Mouse (Mus musculus) myocyte (in vitro differentiated cells): ENCODE data around the gene Mrap.

ENCODE experiments used
- CEBPB ChIP-seq: IDR thresholded peaks from 2 replicates; pipeline ENCODE4 v1.6.1; 2011; ENCODE audit warnings: mild to moderate bottlenecking, moderate library complexity; ENCODE audit not compliant: poor library complexity, insufficient read depth, severe bottlenecking
- E2F4 ChIP-seq: IDR thresholded peaks from one replicate; pipeline ENCODE4 v1.6.1; 2011; ENCODE audit warnings: mild to moderate bottlenecking, control low read depth, moderate library complexity; ENCODE audit not compliant: insufficient read depth
- MAX ChIP-seq: IDR thresholded peaks from one replicate; pipeline ENCODE4 v1.6.1; 2011; ENCODE audit warnings: low read depth, mild to moderate bottlenecking, control low read depth
- MYOG ChIP-seq, 3 experiments: IDR thresholded peaks; one replicate each; pipeline ENCODE4 v1.6.1; 2011; ENCODE audit warnings: control low read depth in 2 of 3, low read depth in 2 of 3, mild to moderate bottlenecking in 2 of 3; ENCODE audit not compliant: insufficient read length in 2 of 3, control insufficient read depth in 1 of 3, insufficient read depth in 1 of 3
- POLR2A ChIP-seq: IDR thresholded peaks from one replicate; pipeline ENCODE4 v1.6.1; 2011; ENCODE audit warnings: low read depth, mild to moderate bottlenecking, control low read depth, moderate library complexity; ENCODE audit not compliant: insufficient read length
- POLR2AphosphoS2 ChIP-seq: IDR thresholded peaks from one replicate; pipeline ENCODE4 v1.6.1; 2011; ENCODE audit warnings: low read depth, control low read depth; ENCODE audit not compliant: insufficient read length
- REST ChIP-seq: IDR thresholded peaks from one replicate; pipeline ENCODE4 v1.6.1; 2011; ENCODE audit warnings: mild to moderate bottlenecking, control low read depth, moderate library complexity; ENCODE audit not compliant: insufficient read depth, insufficient read length
- SRF ChIP-seq: IDR thresholded peaks from one replicate; pipeline ENCODE4 v1.6.1; 2011; ENCODE audit warnings: low read depth; ENCODE audit not compliant: control insufficient read depth, insufficient read length
- TCF12 ChIP-seq: IDR thresholded peaks from one replicate; pipeline ENCODE4 v1.6.1; 2011; ENCODE audit warnings: mild to moderate bottlenecking, control low read depth; ENCODE audit not compliant: poor library complexity, insufficient read depth, severe bottlenecking
- TCF3 ChIP-seq: IDR thresholded peaks from one replicate; pipeline ENCODE4 v1.6.1; 2011; ENCODE audit warnings: low read depth, control low read depth; ENCODE audit not compliant: insufficient read length
- USF1 ChIP-seq: IDR thresholded peaks from one replicate; pipeline ENCODE4 v1.6.1; 2011; ENCODE audit warnings: low read depth, mild to moderate bottlenecking, control low read depth, moderate library complexity

GRCm38 (mm10) chr16:90727233-90728115, 10.5 kb upstream of the Mrap start, which contains the start of gene Mis18a:
- TF ChIP-seq REST (no peak), USF1 (no peak), TCF12 (no peak), POLR2A (peak; percentile 93), POLR2AphosphoS2 (peak; percentile 94), MAX (no peak), E2F4 (peak; percentile 98), MYOG (IDR thresholded peaks at IDR 0.05; ENCODE audit: control insufficient read depth in 1 of 3, insufficient read depth in 1 of 3, insufficient read length in 2 of 3, low read depth in 2 of 3) (no peak), SRF (peak; percentile 48), TCF3 (no peak), CEBPB (no peak)
